Mouse (Mus musculus) G1E (cell line): ENCODE measurements around the gene D5Ertd579e. TPM values are rescaled to one million over a fixed set of nuclear protein-coding genes. Genes with fewer than 3 reads are reported as not detected.

ENCODE experiments used
- ATAC-seq: 2 replicates; pipeline ENCODE4 v1.8.0; 2016; ENCODE audit warnings: mild to moderate bottlenecking; ENCODE audit not compliant: insufficient number of reproducible peaks, poor library complexity, low FRiP score, severe bottlenecking; ENCODE audit errors: extremely low read depth
- DNase-seq: peaks from one replicate; pipeline ENCODE4 v3.0.0; 2012; ENCODE audit warnings: low spot score
- H3K27me3 ChIP-seq: 2 replicates; pipeline ENCODE4 v1.6.1; 2012; ENCODE audit warnings: mild to moderate bottlenecking, low read length, inconsistent platforms; ENCODE audit not compliant: insufficient read depth
- H3K36me3 ChIP-seq: replicated peaks from 2 replicates; pipeline ENCODE3; 2012; ENCODE audit warnings: mild to moderate bottlenecking, inconsistent platforms
- H3K4me1 ChIP-seq: 2 replicates; pipeline ENCODE4 v1.6.1; 2012; ENCODE audit warnings: low read depth, low read length, inconsistent platforms, mixed read lengths; ENCODE audit not compliant: insufficient read depth
- H3K4me3 ChIP-seq: 2 replicates; pipeline ENCODE4 v1.5.1; 2012; ENCODE audit warnings: low read depth, mild to moderate bottlenecking, inconsistent platforms, low read length, moderate library complexity, mixed read lengths
- H3K9me3 ChIP-seq: replicated peaks from 2 replicates; pipeline ENCODE4 v1.6.1; 2012; ENCODE audit warnings: inconsistent platforms
- CTCF ChIP-seq: IDR thresholded peaks from 2 replicates; pipeline ENCODE4 v1.5.1; 2012; ENCODE audit warnings: low read depth, low read length, inconsistent platforms, mixed read lengths
- GATA1 ChIP-seq: IDR thresholded peaks from 2 replicates; pipeline ENCODE4 v1.6.1; 2012; ENCODE audit warnings: borderline replicate concordance, low read length, inconsistent platforms, mixed read lengths
- GATA2 ChIP-seq: IDR thresholded peaks from 2 replicates; pipeline ENCODE4 v1.6.1; 2012; ENCODE audit warnings: low read depth, low read length, inconsistent platforms, borderline replicate concordance
- POLR2AphosphoS5 ChIP-seq: IDR thresholded peaks from 2 replicates; pipeline ENCODE4 v1.6.1; 2012; ENCODE audit warnings: low read depth, low read length, inconsistent platforms; ENCODE audit not compliant: insufficient replicate concordance
- TAL1 ChIP-seq: conservative IDR thresholded peaks from 2 replicates; pipeline ENCODE4 v1.6.1; 2012; ENCODE audit warnings: low read depth, low read length, inconsistent platforms, mixed read lengths
- polyA plus RNA-seq: library from polyadenylated mRNA; stranded (reverse); fragments of >175 nt; gene quantifications from 2 replicates; pipeline ENCODE4 v1.2.3, GENCODE M21; 2012
- total RNA-seq, 2 experiments: library from RNA; stranded (forward) in 1 of 2; stranded (reverse) in 1 of 2; fragments of 200-1000 nt in 1 of 2; fragments of >200 nt in 1 of 2; fragmentation: Nextera tagmentation in 1 of 2; gene quantifications; 2 replicates each; pipeline ENCODE4 v1.2.3; 2014 to 2017

D5Ertd579e gene
- total and polyA plus RNA-seq, 3 experiments, result 3.5 to 39.4 (median 27.5) TPM

DNA sequence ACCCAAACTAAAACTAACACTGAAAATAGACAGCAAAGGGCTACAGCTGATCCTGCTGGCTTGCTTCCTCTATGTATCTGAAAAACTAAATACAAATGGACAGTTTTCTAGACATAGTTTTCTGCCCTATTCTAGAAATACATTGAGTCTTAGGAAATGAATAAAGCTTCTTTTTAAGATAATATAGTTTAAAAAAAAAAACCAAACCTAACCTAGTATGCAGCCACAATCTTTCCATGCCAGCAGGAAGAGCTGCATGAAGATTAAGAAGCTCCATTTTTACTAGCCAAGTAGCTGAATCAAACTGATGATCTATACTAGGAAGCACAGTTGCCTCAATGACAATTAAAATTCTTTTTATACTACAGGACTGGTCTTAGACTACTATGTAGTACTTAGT is 14.6 kb downstream of the D5Ertd579e start:
- no peaks in the 10 kb centered on the region for H3K9me3 ChIP-seq
- DNase-seq, result no peak
- H3K36me3 ChIP-seq, result peaks cover 10% of the 10 kb centered on the region
- no peak for TF ChIP-seq GATA1
- TF ChIP-seq POLR2AphosphoS5, result no peak
- no peaks in the 10 kb centered on the region for H3K27me3 ChIP-seq
- H3K4me3 ChIP-seq, result no peak overlapping the region
- H3K4me1 ChIP-seq, result peaks cover 34% of the 10 kb centered on the region
- ATAC-seq, result no peak

DNA sequence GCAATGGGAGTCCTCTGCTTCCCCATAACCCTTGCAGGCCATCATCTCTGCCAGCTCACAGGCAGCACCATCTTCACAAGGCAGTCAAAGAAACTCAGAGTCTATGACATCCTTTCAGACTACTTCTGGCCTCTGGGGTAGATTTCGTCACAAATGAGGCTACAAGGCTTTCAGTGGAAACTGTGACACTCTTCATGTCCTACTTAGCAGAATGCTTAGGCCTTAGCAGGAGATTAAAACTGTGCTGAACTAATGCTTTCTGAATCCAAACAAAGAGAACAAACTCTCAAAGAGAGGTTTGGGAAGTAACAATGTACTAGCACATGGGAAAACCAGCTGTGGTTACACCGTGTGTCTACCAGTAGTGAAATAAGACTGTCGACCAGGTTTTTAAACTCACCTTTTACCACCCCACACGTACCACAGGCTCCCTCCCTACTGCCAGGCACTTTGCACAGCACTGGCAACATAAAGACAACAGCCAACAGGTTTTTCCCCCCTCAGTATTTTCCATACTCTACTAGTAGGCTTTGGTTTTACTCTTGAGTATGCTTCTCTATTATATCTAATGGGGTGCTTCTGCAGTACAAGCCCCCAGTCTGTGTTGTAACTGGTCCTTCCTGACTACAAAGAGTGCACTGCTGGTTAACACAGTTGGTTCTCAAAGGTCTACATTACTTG is 15.8 kb downstream of the D5Ertd579e start:
- no peaks in the 10 kb centered on the region for H3K27me3 ChIP-seq
- TF ChIP-seq GATA1 (no peak), GATA2 (no peak), TAL1 (no peak), POLR2AphosphoS5 (no peak), CTCF (no peak)
- peaks cover 32% of the 10 kb centered on the region for H3K4me1 ChIP-seq
- DNase-seq (no peak), ATAC-seq (no peak)
- H3K4me3 ChIP-seq, result no peak overlapping the region
- no peaks in the 10 kb centered on the region for H3K9me3 ChIP-seq
- H3K36me3 ChIP-seq, result peaks cover 10% of the 10 kb centered on the region

DNA sequence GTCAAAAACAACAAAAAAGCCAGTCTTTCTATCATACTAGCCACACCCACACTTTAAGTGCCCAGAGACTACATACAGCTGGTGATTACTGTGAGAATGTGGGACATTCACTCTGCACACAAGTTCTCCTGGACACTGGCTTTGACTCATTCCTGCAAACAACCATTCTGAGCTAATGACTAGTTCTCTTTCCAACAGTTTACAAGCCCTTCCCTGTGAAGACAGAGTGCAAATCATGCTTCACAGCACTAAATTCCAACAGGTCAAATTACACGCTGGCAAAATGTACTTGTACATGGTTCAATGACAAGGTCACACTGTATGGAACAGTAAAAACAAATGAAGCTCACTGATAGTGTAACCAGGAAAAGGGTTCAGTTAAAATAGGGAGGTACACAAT is 17.0 kb downstream of the D5Ertd579e start:
- peaks cover 12% of the 10 kb centered on the region for H3K36me3 ChIP-seq
- no peak for ATAC-seq
- no peak overlapping the region for H3K4me3 ChIP-seq
- H3K27me3 ChIP-seq, result no peaks in the 10 kb centered on the region
- TF ChIP-seq CTCF (no peak), GATA1 (no peak), TAL1 (no peak), POLR2AphosphoS5 (no peak), GATA2 (no peak)
- no peaks in the 10 kb centered on the region for H3K9me3 ChIP-seq
- no peak for DNase-seq
- peaks cover 33% of the 10 kb centered on the region for H3K4me1 ChIP-seq

DNA sequence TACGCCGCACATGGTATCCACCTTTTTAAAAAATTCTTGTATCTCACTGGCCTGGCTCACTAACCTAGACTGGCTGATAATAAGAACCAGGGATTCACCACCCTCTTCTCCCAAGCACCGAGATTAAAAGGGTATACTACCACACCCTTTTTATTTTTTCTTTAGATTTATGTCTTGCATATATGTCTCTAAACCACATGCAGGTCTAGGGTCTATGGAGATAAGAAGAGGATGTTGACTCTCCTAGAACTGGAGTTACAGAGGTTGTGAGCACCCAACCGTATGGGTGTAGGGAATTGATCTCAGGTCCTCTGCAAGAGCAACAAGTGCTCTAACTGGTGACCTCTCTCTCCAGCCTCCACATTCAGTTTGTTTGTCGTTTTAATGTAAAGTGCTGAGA is 17.9 kb downstream of the D5Ertd579e start:
- H3K27me3 ChIP-seq, result no peaks in the 10 kb centered on the region
- no peak overlapping the region for H3K4me3 ChIP-seq
- H3K36me3 ChIP-seq, result peaks cover 12% of the 10 kb centered on the region
- DNase-seq, result no peak
- peaks cover 30% of the 10 kb centered on the region for H3K4me1 ChIP-seq
- peak; percentile 45 for ATAC-seq
- no peaks in the 10 kb centered on the region for H3K9me3 ChIP-seq
- no peak for TF ChIP-seq TAL1
- no peak for TF ChIP-seq POLR2AphosphoS5
- TF ChIP-seq GATA2, result no peak
- TF ChIP-seq CTCF, result no peak
- no peak for TF ChIP-seq GATA1

DNA sequence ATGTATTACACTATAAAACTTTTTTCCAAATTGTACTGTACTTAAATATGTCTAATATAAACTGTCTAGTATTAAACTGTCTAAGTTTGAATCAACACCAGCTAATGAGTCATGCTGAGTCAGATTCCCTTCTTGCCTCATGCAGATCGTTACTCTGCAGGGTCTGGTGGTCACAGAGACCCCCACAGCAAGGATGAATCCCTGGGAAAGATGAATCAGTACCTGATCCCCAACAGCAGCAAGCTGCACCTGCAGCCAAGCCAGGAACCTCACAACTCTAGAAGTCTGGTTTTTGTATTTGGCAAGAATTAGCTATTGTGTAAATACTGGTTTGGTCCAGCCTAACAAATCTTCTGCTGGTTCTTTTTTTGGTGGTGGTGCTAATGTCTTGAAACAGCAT is 20.4 kb downstream of the D5Ertd579e start:
- Histone ChIP-seq H3K27me3 (no peaks in the 10 kb centered on the region), H3K9me3 (no peaks in the 10 kb centered on the region), H3K36me3 (peaks cover 22% of the 10 kb centered on the region), H3K4me1 (peaks cover 26% of the 10 kb centered on the region), H3K4me3 (no peak overlapping the region)
- DNase-seq (no peak), ATAC-seq (no peak)
- no peak for TF ChIP-seq POLR2AphosphoS5
- TF ChIP-seq TAL1, result no peak
- TF ChIP-seq CTCF, result no peak
- no peak for TF ChIP-seq GATA2
- TF ChIP-seq GATA1, result no peak

DNA sequence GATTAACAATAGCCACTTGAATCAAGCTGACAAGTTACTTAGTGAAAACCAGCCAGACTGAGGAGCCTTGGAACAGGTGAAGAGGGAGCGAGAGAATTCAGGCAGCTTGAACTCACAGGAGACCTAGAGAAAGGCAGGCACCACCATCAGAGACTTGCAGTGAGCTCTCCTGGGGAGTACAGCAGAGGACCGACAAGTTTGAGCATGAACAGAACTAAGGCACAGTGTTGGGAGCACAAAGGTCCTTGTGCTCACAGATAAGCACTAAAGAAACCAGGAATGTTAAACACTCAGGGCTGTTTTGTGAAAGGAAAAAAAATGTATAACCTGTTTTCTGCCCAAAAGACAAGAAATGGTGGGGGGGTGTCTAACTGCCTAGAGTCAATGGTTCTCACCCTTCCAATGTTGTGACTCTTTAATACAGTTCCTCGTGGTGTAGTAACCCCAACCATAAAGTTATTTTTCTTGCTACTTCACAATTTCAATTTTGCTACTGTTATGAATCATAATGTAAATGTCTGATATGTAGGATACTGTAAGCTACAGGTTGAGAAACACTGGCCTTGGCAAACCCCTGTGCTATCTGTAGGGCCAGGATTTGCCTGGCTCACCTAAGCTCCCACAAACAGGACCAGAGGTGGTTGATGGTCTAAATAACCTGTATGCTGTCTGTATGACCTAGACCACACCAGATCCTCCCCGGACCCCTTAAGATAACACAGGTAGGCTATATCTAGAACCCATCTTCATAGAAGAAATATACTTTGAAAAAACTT is 21.0 kb downstream of the D5Ertd579e start:
- no peak for TF ChIP-seq CTCF
- TF ChIP-seq TAL1, result no peak
- no peak for TF ChIP-seq GATA1
- no peak for TF ChIP-seq POLR2AphosphoS5
- no peak for TF ChIP-seq GATA2
- DNase-seq, result no peak
- H3K27me3 ChIP-seq, result no peaks in the 10 kb centered on the region
- no peak for ATAC-seq
- H3K4me3 ChIP-seq, result no peak overlapping the region
- peaks cover 30% of the 10 kb centered on the region for H3K4me1 ChIP-seq
- H3K36me3 ChIP-seq, result peaks cover 22% of the 10 kb centered on the region
- H3K9me3 ChIP-seq, result no peaks in the 10 kb centered on the region
